In genomic region chr5:147134341-147135088, GRCm38 (mm10) we compare ENCODE assay signal across 20 mouse cellular contexts. TPM values are rescaled to one million over a fixed set of nuclear protein-coding genes. Genes with fewer than 3 reads are reported as not detected.
A peak's percentile ranks its signal among the peaks of the same experiment; 100 is the strongest.
DNase-seq lines count a peak whose midpoint lies in the region; ATAC-seq and TF ChIP-seq lines count a peak whose summit lies in the region.
"Had no signal": no experiment of that assay in that cellular context is flagged by ENCODE, and none has a peak within 500 bp of the region (broad histone marks: within the 10 kb centered on the region; RNA-seq: fewer than 3 reads in every experiment).

No protein-coding gene starts in this region.

- H3K4me2 ChIP-seq in neural tube, embryonic 15.5 days = no peak overlapping the region
- H3K4me2 ChIP-seq in hindbrain, embryonic 16.5 days (ENCODE audit: low read length) = no peak overlapping the region
- no peak overlapping the region for H3K4me2 ChIP-seq in stomach, postnatal 0 days (replicated peaks; ENCODE audit: low read depth)

- no peak overlapping the region for H3K27ac ChIP-seq in neural tube, embryonic 15.5 days (replicated peaks)
- 0 out of 2 replicates have a peak overlapping the region, but pooled peaks have one; percentile 49 for H3K27ac ChIP-seq in hindbrain, embryonic 16.5 days (ENCODE audit: low read depth, low read length)
- H3K27ac ChIP-seq in stomach, postnatal 0 days (replicated peaks) = no peak overlapping the region
- H3K27ac ChIP-seq: limb, embryonic 13.5 days had no signal

- H3K4me1 ChIP-seq in neural tube, embryonic 15.5 days = peaks cover 4% of the 10 kb centered on the region
- H3K4me1 ChIP-seq in hindbrain, embryonic 16.5 days (ENCODE audit: control insufficient read depth, insufficient read depth, low read depth, low read length) = no peaks in the 10 kb centered on the region; the same call in 1 of the 2 replicates
- no peaks in the 10 kb centered on the region for H3K4me1 ChIP-seq in stomach, postnatal 0 days (replicated peaks; ENCODE audit: control insufficient read depth, insufficient read depth)

- TF ChIP-seq EP300 in stomach, postnatal 0 days (optimal IDR thresholded peaks at IDR 0.05) = no peak

- TF ChIP-seq CTCF in stomach, postnatal 0 days (IDR thresholded peaks at IDR 0.05; ENCODE audit: low read depth) = 0 out of 2 replicates have a peak, but pooled peaks have one; percentile 7

- 14% methylated on average over 8 of the region's 8 CpGs for WGBS in neural tube, embryonic 15.5 days
- 17% methylated on average over 8 of the region's 8 CpGs for WGBS in hindbrain, embryonic 16.5 days
- 44% methylated on average over 8 of the region's 8 CpGs for WGBS in stomach, postnatal 0 days

- peaks cover 24% of the 10 kb centered on the region for H3K27me3 ChIP-seq in neural tube, embryonic 15.5 days (replicated peaks)
- no peaks in the 10 kb centered on the region; the same call in none of the 2 replicates for H3K27me3 ChIP-seq in hindbrain, embryonic 16.5 days (replicated peaks; ENCODE audit: control insufficient read depth, insufficient read depth, low read length)
- no peaks in the 10 kb centered on the region for H3K27me3 ChIP-seq in stomach, postnatal 0 days (ENCODE audit: control insufficient read depth, insufficient read depth, low read length)
- H3K27me3 ChIP-seq: limb, embryonic 13.5 days had no signal

- no peaks in the 10 kb centered on the region for H3K36me3 ChIP-seq in neural tube, embryonic 15.5 days
- no peaks in the 10 kb centered on the region for H3K36me3 ChIP-seq in hindbrain, embryonic 16.5 days (ENCODE audit: control insufficient read depth, insufficient read depth, low read length)
- H3K36me3 ChIP-seq in stomach, postnatal 0 days (ENCODE audit: control insufficient read depth, insufficient read depth, low read length) = no peaks in the 10 kb centered on the region
- H3K36me3 ChIP-seq: limb, embryonic 13.5 days had no signal

- H3K9ac ChIP-seq in neural tube, embryonic 15.5 days (replicated peaks) = no peak overlapping the region
- H3K9ac ChIP-seq in hindbrain, embryonic 16.5 days (ENCODE audit: low read depth, low read length) = no peak overlapping the region
- no peak overlapping the region for H3K9ac ChIP-seq in stomach, postnatal 0 days (ENCODE audit: low read length)

- ATAC-seq in neural tube, embryonic 15.5 days (ENCODE audit: low FRiP score) = no peak
- peak; percentile 67 for ATAC-seq in hindbrain, embryonic 16.5 days
- no peak for ATAC-seq in stomach, postnatal 0 days (ENCODE audit: low FRiP score, low TSS enrichment)
- ATAC-seq: activated CD4-positive, CD25-positive, alpha-beta regulatory T cell, adult 4 months had no signal

- no peaks in the 10 kb centered on the region for H3K9me3 ChIP-seq in neural tube, embryonic 15.5 days (replicated peaks)
- no peaks in the 10 kb centered on the region for H3K9me3 ChIP-seq in hindbrain, embryonic 16.5 days (ENCODE audit: control insufficient read depth, low read length)
- H3K9me3 ChIP-seq in stomach, postnatal 0 days (ENCODE audit: control insufficient read depth, low read length) = no peaks in the 10 kb centered on the region
- H3K9me3 ChIP-seq: limb, embryonic 13.5 days had no signal

- no peak overlapping the region for H3K4me3 ChIP-seq in neural tube, embryonic 15.5 days (replicated peaks)
- no peak overlapping the region for H3K4me3 ChIP-seq in hindbrain, embryonic 16.5 days (ENCODE audit: low read length)
- H3K4me3 ChIP-seq in stomach, postnatal 0 days (ENCODE audit: low read depth, low read length) = no peak overlapping the region

- peak; percentile 81 for DNase-seq in heart, adult 11 months
- DNase-seq in heart, adult 9 months (ENCODE audit: low spot score in 2 of 2) = no peak
- DNase-seq in neural tube, embryonic 10.5 days (ENCODE audit: extremely low spot score, low spot score) = peak; percentile 36
- DNase-seq in stomach, postnatal 0 days (ENCODE audit: low spot score) = no peak
- DNase-seq in adrenal gland, adult 2 months = no peak
- no peak for DNase-seq in cerebellum, adult 18-20 months
- DNase-seq: cerebellum, postnatal 14 days; heart, postnatal 4 days; kidney, adult 8-10 months; lung, adult 18-20 months; right cerebral cortex, postnatal 14 days; thymus, postnatal 14 days had no signal

RNA-seq across cellular contexts. Expression of gene Gsx1, which starts 54.0 kb away (rescaled TPM):
- polyA plus RNA-seq in neural tube, embryonic 15.5 days (2015; fragmentation: Nextera tagmentation; extraction: Ambion mirVana) = 1.3 and 2.1 TPM in 2 replicates
- polyA plus RNA-seq in hindbrain, embryonic 16.5 days (2015; fragmentation: Nextera tagmentation; extraction: Ambion mirVana) = 3.2 and 3.5 TPM in 2 replicates
- not detected in 2 replicates for polyA plus RNA-seq in stomach, postnatal 0 days (2015; fragmentation: Nextera tagmentation; extraction: Ambion mirVana)
- not detected for total RNA-seq in adrenal gland, adult 2 months (2021)
- not detected in 2 replicates for polyA plus RNA-seq in adrenal gland, adult 2 months (2012; rRNA removed)
- total RNA-seq: heart, adult 8-10 months; heart, postnatal 4 days; megakaryocyte progenitor cell, adult 5-6 weeks; MEL; neutrophil, adult 5-6 weeks had no signal
- polyA plus RNA-seq: activated CD4-positive, CD25-positive, alpha-beta regulatory T cell, adult 4 months; limb, embryonic 13.5 days had no signal

RNA-seq across cellular contexts. Expression of gene Polr1d, which starts 57.7 kb away (rescaled TPM):
- 106 and 112 TPM in 2 replicates for polyA plus RNA-seq in neural tube, embryonic 15.5 days (2015; fragmentation: Nextera tagmentation; extraction: Ambion mirVana)
- 96.0 and 105 TPM in 2 replicates for polyA plus RNA-seq in hindbrain, embryonic 16.5 days (2015; fragmentation: Nextera tagmentation; extraction: Ambion mirVana)
- 150 TPM in 2 replicates for polyA plus RNA-seq in stomach, postnatal 0 days (2015; fragmentation: Nextera tagmentation; extraction: Ambion mirVana)
- total RNA-seq in adrenal gland, adult 2 months (2021) = 100 to 1,000 TPM; 111 to 124 TPM
- 42.9 and 45.9 TPM in 2 replicates for polyA plus RNA-seq in adrenal gland, adult 2 months (2012; rRNA removed)

RNA-seq across cellular contexts. Expression of gene Lnx2, which starts 58.1 kb away (rescaled TPM):
- polyA plus RNA-seq in neural tube, embryonic 15.5 days (2015; fragmentation: Nextera tagmentation; extraction: Ambion mirVana) = 4.2 and 6.5 TPM in 2 replicates
- 4.5 and 6.2 TPM in 2 replicates for polyA plus RNA-seq in hindbrain, embryonic 16.5 days (2015; fragmentation: Nextera tagmentation; extraction: Ambion mirVana)
- 9.3 and 10.8 TPM in 2 replicates for polyA plus RNA-seq in stomach, postnatal 0 days (2015; fragmentation: Nextera tagmentation; extraction: Ambion mirVana)
- total RNA-seq in adrenal gland, adult 2 months (2021) = 10 to 100 TPM; 13.0 to 13.4 TPM
- 33.1 and 38.5 TPM in 2 replicates for polyA plus RNA-seq in adrenal gland, adult 2 months (2012; rRNA removed)

Comparison
In these comparisons a context has a peak if more than half of its experiments do, and no peak if none do; other contexts are left out.
1. DNase-seq: peak in heart, adult 11 months (single experiment) and neural tube, embryonic 10.5 days (single experiment); none in heart, adult 9 months (0 of 2), stomach, postnatal 0 days (single experiment), adrenal gland, adult 2 months (single experiment) and cerebellum, adult 18-20 months (0 of 2).